Mouse (Mus musculus) frontal cortex, postnatal 25 days (tissue): Measurements from ENCODE around the gene Mgll.

Experiments
- DNase-seq, 2 experiments: peaks; one replicate each; pipeline ENCODE4 v3.0.0; 2022; ENCODE audit warnings: low spot score in 2 of 2

The Mgll gene

DNA sequence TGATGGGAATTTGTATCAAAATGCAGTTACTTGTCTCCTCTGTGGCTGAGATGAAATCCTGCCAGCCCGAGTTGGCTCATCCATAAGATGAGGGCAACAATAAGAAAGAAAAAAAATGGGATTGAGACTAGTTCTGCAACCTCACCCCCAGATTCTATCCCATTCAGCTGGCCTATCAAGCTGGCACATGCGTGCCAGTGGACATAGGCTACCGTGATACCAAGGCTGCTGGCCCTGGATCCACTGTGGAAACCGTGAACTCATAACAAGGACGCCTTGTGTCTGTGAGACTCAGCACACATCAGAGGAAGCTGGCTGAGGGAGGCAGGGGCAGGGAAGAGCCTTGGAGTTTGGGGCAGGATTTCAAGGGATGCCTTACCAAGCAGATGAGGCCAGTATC lies 46.8 kb downstream of the Mgll start:
- DNase-seq, result no peak

- no peak for DNase-seq
Observed at GRCm38 (mm10) chr6:88772041-88772440, 47.8 kb downstream of the Mgll start.

GRCm38 (mm10) chr6:88774055-88774454 lies 49.8 kb downstream of the Mgll start:
- DNase-seq, result no peak

GRCm38 (mm10) chr6:88775267-88775666 lies 51.1 kb downstream of the Mgll start:
- no peak for DNase-seq

DNA sequence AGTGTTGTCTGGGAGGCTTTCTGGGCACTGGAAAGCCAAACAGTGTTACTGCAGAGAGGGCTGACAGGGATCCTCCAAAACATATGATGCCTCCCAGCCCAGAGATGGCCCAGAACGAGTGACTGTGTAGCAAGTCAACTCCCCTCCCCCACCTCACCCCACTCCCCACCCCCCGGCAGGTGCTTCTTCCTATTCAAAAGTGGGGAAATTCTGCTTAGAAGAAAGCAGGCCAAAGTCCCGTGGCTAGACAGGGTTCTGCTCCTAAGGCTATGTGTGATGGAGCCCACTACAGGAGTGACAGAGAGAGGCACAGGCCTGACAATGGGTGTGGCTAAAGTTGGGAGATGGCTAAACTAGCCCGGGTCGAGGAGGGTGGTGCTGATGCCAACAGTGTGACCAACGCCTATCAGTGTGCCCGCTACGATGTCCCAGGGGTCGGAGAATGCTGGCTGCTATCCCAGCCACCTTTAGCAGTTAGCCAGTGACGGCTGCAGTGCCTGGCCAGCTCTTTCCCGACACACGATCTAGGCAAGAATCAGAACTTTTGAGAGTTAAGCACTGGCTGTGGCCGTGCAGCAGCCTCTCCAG lies 52.2 kb downstream of the Mgll start:
- DNase-seq, result no peak

DNA sequence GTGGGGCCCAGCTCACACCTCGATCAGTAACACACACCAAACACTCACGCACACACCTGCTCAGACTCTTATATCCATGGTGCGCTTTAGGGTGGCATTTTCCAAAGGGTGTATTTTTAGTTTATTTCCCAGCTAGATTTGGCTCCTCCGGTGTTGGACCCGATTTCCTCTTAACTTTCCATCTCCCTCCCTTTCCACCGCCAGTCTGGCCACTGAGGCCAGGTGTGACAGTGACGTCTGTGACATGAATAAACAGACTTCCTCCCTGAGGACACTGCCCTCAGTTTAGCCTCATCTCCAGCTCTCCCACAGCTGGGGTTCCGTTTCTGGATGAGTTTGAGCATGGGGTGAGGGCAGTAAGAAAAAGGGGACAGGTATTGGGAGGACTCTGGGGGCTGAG lies 52.8 kb downstream of the Mgll start:
- DNase-seq, result no peak

DNA sequence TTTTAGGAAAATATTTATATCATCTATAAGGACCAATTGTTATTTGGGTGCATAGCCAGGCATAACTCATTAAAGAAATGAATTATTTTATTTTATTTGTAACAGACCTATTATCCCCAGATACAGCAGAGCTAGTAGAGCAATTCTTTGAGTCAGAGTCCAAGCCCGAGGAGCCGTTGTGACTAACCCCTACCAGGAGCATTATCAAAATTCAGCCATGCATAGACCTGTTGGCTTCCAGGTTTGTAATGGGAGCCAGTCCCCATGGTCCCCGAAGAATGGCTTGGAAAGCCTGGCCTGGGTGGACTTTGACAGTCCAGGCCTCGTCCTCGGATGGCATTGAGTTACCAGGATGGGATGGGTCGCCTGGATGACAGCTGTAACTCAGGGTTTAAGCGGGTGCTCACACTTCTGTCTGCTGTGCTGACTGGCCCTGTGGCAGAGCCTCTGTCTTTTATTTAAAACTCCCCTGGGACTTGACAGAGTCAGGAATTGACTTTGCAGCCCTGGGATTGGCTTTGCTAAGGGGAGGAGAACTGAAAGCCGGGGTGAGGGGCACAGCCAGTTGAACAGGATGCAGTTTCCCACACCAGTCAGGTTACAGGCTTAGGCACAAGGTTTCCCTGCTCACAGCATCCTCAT lies 54.0 kb downstream of the Mgll start:
- no peak for DNase-seq

GRCm38 (mm10) chr6:88779755-88780154 lies 55.5 kb downstream of the Mgll start:
- no peak for DNase-seq

- DNase-seq, result no peak
Observed at GRCm38 (mm10) chr6:88781919-88782318, 57.7 kb downstream of the Mgll start.

GRCm38 (mm10) chr6:88782981-88783397 lies 58.8 kb downstream of the Mgll start:
- DNase-seq, result no peak

DNA sequence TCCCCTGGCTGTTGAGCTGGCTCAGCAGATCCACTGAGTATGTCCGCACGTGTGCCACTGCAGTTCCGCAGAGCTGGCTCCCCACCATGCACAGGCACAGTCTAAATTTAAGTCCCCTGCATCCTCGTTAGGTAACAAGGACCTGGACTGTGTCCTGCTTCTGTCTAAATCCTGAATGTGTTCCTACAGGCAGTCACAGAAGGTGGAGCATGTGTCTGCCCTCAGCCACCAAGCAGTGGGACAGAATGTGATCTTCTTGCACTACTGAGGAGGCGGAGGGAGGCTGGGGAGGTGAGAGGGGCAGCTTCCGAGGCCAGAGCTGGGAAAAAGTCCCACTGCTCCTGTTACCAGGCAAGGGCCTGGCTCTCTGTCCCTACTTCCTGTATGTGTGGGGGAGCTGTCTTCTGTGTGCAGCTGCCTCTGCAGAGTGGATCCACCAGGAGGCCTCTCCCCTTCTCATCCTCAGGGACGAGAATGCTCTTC lies 60.5 kb downstream of the Mgll start:
- DNase-seq, result no peak

DNA sequence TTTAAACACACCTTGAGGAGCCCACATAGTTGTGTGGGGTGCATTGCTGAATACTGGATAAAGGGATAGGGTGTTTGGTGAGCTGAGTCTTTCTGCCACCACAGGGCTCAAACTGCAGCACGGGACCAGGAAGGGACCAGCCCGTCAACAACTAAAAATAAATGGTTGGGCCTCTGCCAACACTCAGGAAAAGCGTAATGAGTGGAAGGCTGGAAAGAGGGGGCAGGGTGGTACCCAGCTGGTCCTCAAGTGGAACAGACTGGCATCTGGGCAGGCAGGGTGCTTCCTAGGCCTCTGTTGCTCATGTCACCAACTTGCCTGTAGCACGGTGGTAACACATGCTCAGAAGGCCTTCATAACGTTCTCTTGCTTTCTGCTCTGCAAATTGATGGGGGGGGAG lies 61.1 kb downstream of the Mgll start:
- no peak for DNase-seq

DNA sequence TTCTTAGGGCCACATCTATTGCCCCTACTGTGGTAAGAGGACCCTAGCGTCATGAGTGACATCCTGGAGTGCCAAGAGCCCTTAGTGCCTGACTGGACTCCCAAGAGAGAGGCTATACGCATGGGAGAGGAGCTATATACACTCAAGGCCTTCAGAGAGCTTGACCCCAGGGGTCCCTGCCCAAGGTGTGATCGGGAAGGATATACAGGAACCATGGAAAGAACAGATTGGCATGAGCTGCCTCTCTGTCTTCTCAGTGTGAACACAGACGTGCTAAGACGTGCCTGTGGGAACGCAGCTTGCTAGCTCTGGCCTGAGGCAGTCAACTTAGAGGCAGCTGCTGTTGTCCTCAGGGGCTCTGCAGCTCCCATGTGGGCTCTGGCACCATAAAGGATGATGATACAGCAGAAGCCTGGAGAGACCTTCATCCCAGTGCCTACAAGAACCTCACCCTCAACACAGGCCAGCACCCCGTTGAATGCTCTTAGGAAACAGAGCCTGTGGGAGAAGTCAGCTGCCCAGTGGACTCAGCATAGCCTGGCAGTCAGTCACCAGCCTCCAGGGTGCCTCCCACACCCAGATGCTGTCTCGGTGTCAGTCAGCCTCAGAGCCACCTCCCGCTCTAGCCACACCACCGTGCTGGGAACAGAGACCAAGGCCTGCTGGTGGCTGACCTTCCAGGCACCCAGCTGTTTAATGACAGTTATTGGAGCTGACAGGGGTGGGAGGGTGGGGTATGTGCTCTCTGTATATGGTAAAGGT lies 61.8 kb downstream of the Mgll start:
- no peak for DNase-seq

DNA sequence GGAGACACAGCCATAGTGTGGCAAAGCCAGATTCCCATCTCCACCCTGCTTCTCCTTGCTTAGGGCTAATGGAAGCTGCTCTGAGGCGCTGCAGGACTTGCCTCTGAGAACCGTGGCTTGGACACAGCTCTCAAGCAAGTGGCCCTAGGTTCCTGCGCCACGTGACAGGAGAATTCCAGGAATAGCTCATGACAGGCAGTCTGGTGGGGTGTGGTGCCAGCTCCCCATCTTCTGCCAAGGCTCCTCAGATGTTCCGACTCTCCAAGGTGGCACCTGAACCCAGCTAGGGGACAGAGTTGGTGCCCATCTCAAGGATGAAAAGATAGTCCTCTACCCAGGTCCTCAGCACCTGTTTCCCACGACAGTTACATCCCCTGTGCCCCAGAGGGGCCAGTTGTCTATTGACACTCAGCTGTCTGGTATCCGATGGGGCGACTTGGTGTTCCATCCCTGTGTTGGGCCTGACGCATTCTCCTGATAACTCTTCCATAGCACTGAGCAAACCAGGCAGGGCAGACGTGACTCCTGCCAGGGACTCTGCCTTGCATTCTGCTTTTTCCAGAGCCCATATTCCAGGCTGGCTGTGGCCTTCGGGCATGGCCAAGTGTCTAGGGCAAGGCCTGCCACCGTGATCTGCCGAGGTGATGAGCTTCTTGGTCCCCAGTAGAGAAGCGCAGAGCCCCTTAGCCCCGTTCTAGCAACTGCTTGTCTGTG lies 62.7 kb downstream of the Mgll start:
- no peak for DNase-seq

DNA sequence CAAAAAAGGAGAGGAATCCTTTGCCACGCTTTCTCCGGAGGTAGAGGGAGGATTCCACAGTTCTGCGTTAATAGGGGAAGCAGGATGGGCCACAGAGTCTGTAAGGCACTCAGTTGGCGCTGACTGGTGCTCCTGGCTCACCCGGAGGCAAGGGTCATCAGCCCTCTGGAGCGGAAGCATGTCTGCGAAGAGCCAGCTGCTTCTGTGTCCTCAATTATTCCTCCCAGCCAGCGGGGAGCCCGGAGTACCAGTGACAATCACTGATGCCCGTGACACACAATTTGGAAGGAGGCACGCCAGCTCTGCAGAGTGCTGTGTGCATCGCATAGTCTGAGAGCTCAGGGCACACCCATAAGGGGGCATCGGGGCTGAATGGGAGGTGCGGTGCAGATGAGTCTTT lies 63.3 kb downstream of the Mgll start:
- no peak for DNase-seq

DNA sequence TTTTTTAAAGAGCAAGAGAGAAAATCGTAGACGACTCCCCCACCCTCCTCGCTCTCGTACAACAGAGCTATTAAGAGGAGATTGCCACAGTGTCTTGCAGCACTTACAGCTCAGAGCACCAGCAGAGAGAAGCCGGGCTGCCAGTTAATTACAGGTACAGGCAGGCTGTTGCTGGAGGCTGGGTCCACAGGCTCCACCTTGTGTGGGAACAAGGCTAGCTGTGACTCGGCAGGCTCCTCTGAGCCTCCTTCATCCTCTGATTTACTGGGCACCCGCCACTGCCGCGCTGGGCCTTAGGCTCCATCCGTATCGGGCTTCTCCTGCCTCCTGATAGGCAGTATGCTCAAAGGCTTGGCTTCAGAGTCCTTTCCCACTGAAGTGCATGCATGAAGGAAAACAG lies 64.0 kb downstream of the Mgll start:
- DNase-seq, result no peak

- no peak for DNase-seq
Observed at GRCm38 (mm10) chr6:88791299-88791698, 67.1 kb downstream of the Mgll start.

- DNase-seq, result no peak
Observed at GRCm38 (mm10) chr6:88792147-88792691, 68.0 kb downstream of the Mgll start.

DNA sequence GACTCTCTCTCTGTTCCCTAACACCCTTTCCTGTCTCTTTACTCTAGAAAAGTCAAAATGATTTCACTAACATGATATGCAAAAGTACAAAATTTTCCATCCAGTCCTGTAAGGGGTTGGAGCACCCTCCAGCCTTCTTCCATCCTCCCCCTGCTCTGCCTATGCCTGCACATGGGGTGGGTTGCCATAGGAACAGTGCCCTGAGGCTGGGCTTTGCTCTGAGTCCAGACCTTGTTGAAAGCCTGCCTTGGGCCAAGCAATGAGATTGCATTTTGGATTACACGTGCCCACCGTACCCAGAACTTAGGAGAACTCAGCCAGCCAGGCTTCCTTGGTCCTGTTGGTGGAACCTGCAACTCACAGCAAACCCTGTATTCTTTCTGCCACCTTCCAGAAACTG lies 69.0 kb downstream of the Mgll start:
- no peak for DNase-seq

- no peak for DNase-seq
Observed at GRCm38 (mm10) chr6:88793872-88794271, 69.7 kb downstream of the Mgll start.

- no peak for DNase-seq
Observed at GRCm38 (mm10) chr6:88794561-88794971, 70.4 kb downstream of the Mgll start.

- no peak for DNase-seq
Observed at GRCm38 (mm10) chr6:88800191-88800590, 76.0 kb downstream of the Mgll start.
